Mouse (Mus musculus) liver, adult 2 months (tissue): ENCODE measurements at regions not wholly inside any gene's neighbourhood (a gene's known extent, or its start where the extent isn't known, plus 50 kb on each side); places are given as distances from the start of the nearest gene placed in this dataset.

Experiments used
- CTCF ChIP-seq: fragments of 200-500 bp; IDR thresholded peaks from 2 replicates; pipeline ENCODE4 v1.5.1; 2011; ENCODE audit warnings: low read depth, low read length, control low read depth
- POLR2A ChIP-seq: fragments of 200-500 bp; IDR thresholded peaks from 2 replicates; pipeline ENCODE4 v1.6.1; 2011; ENCODE audit warnings: low read length, control low read depth; ENCODE audit not compliant: insufficient read depth; ENCODE audit errors: extremely low read depth

- TF ChIP-seq CTCF (no peak), POLR2A (no peak)
Observed at GRCm38 (mm10) chr13:40567821-40568220, 170.4 kb downstream of the Tfap2a start.
